Mouse (Mus musculus): ENCODE data around the gene Fgf16. TPM values are rescaled to one million over a fixed set of nuclear protein-coding genes. Genes with fewer than 3 reads are reported as not detected.
A peak's percentile ranks its signal among the peaks of the same experiment; 100 is the strongest.

Fgf16 gene
- total and polyA plus RNA-seq, 2 experiments from 2014 or later: 1.3 to 6.4 TPM

DNA sequence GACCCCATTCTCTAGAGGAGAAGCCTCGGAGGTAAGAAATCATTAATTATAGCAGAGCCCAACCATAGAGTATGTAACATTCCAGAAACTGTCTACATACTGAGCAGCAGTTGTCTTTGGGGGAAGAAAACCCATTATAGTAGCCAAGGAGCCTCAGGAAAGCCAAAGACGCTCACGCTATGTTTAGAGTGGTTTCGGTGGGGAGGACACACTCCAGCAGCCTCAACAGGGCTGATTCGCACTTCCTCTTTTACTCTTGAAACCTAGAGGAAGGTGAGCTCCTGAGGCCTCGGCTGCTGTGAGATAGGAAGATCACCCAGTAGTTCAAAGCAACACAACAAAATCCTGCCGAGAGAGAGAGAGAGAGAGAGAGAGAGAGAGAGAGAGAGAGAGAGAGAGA, 39.9 kb upstream of the Fgf16 start:
- Histone ChIP-seq H3K36me3 (replicated peaks; ENCODE audit: control insufficient read depth, insufficient read depth, low read length) (no peaks in the 10 kb centered on the region), H3K9ac (replicated peaks; ENCODE audit: low read depth, low read length) (no peak overlapping the region), H3K4me1 (ENCODE audit: control insufficient read depth, insufficient read depth) (no peaks in the 10 kb centered on the region), H3K27me3 (ENCODE audit: control insufficient read depth, insufficient read depth, low read length) (no peaks in the 10 kb centered on the region), H3K4me3 (ENCODE audit: low read depth, low read length) (no peak overlapping the region), H3K27ac (ENCODE audit: low read depth) (no peak overlapping the region), H3K4me2 (ENCODE audit: low read depth, low read length) (no peak overlapping the region), H3K9me3 (replicated peaks; ENCODE audit: control insufficient read depth, low read length) (no peaks in the 10 kb centered on the region)
- DNase-seq (ENCODE audit: low spot score) (no peak), ATAC-seq (ENCODE audit: insufficient read depth, low read depth) (no peak)
- TF ChIP-seq CTCF (IDR thresholded peaks at IDR 0.05; ENCODE audit: low read depth) (no peak), EP300 (IDR thresholded peaks at IDR 0.05; ENCODE audit: low read depth) (no peak)
- 50% methylated on average over 7 of the region's 7 CpGs for WGBS

DNA sequence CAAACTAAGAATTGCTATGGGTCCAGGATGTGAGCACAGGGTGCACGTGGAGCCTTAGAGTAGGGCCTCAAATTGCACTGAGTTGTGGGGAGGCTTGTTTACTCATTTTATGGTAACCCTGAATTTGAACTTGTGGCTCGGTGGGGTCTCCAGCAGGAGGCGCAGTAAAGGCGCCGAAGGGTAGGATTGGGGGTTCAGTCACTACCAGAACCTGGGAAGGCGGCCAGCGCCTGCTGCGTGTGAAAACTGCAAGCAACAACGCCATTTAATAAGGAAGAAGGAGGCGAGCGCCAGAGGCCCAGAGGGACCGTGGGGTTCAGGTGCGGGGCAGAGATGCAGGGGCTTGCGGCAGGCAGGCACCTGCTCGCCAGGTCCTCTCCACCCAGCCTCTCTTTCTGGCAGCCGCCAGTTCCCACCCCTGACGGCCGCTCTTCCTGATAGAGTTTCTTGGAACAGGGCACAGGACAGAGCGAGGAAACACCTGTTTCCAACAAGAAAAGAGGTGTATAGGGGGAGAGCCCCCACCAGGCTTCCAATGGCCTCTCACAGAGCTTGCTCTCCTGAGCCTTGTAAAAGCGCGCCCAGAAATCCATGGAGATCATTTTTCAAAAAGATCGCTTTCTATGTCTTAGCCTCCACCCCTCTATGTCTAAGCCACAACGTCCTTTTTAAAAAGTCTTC, 1.1 kb upstream of the Fgf16 start:
- peak overlapping the region; percentile 61 for H3K4me3 ChIP-seq (ENCODE audit: low read depth, low read length)
- H3K9ac ChIP-seq (replicated peaks; ENCODE audit: low read depth, low read length): peak overlapping the region; percentile 60; the same call in 1 of the 2 replicates
- DNase-seq (ENCODE audit: low spot score) (no peak), ATAC-seq (ENCODE audit: insufficient read depth, low read depth) (peak; percentile 8; the same call in 1 of the 2 replicates)
- WGBS: 19% methylated on average over 23 of the region's 23 CpGs
- no peaks in the 10 kb centered on the region for H3K9me3 ChIP-seq (replicated peaks; ENCODE audit: control insufficient read depth, low read length)
- H3K4me1 ChIP-seq (ENCODE audit: control insufficient read depth, insufficient read depth): no peaks in the 10 kb centered on the region
- TF ChIP-seq CTCF (IDR thresholded peaks at IDR 0.05; ENCODE audit: low read depth) (peak; percentile 21; the same call in 1 of the 2 replicates), EP300 (IDR thresholded peaks at IDR 0.05; ENCODE audit: low read depth) (no peak)
- peak overlapping the region; percentile 11; the same call in 1 of the 2 replicates for H3K27ac ChIP-seq (ENCODE audit: low read depth)
- peak overlapping the region; percentile 74 for H3K4me2 ChIP-seq (ENCODE audit: low read depth, low read length)
- H3K27me3 ChIP-seq (ENCODE audit: control insufficient read depth, insufficient read depth, low read length): 0 out of 2 replicates have a peak, but pooled peaks cover 5% of the 10 kb centered on the region
- no peaks in the 10 kb centered on the region for H3K36me3 ChIP-seq (replicated peaks; ENCODE audit: control insufficient read depth, insufficient read depth, low read length)

DNA sequence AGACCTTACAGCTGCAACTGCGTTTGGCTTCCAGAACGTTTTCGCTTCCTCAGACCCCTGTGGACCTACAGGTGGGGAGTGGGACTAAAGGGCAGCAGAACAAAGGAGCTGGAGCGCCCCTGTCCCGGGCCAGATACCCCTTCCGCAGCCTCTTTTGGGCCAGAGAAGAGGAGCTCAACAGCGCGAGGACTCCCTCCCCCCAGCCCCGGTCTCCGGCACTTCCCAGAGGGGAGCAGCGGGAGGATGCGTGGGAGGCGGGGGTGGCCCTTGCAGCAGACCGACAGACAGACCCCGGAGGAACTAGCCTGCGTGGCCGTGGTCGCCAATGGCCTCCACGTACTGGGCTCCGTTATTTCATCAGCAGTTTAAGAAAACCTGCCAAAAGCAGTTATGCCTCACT, 467 bp upstream of the Fgf16 start:
- H3K9me3 ChIP-seq (replicated peaks; ENCODE audit: control insufficient read depth, low read length): no peaks in the 10 kb centered on the region
- H3K27me3 ChIP-seq (ENCODE audit: control insufficient read depth, insufficient read depth, low read length): 0 out of 2 replicates have a peak, but pooled peaks cover 5% of the 10 kb centered on the region
- H3K4me2 ChIP-seq (ENCODE audit: low read depth, low read length): peak overlapping the region; percentile 74
- peak overlapping the region; percentile 60 for H3K9ac ChIP-seq (replicated peaks; ENCODE audit: low read depth, low read length)
- no peak for TF ChIP-seq CTCF (IDR thresholded peaks at IDR 0.05; ENCODE audit: low read depth)
- no peak for TF ChIP-seq EP300 (IDR thresholded peaks at IDR 0.05; ENCODE audit: low read depth)
- 0 out of 2 replicates have a peak overlapping the region, but pooled peaks have one; percentile 7 for H3K27ac ChIP-seq (ENCODE audit: low read depth)
- 10% methylated on average over 20 of the region's 20 CpGs for WGBS
- DNase-seq (ENCODE audit: low spot score) (no peak), ATAC-seq (ENCODE audit: insufficient read depth, low read depth) (no peak)
- H3K4me3 ChIP-seq (ENCODE audit: low read depth, low read length): peak overlapping the region; percentile 61
- no peaks in the 10 kb centered on the region for H3K36me3 ChIP-seq (replicated peaks; ENCODE audit: control insufficient read depth, insufficient read depth, low read length)
- H3K4me1 ChIP-seq (ENCODE audit: control insufficient read depth, insufficient read depth): no peaks in the 10 kb centered on the region

DNA sequence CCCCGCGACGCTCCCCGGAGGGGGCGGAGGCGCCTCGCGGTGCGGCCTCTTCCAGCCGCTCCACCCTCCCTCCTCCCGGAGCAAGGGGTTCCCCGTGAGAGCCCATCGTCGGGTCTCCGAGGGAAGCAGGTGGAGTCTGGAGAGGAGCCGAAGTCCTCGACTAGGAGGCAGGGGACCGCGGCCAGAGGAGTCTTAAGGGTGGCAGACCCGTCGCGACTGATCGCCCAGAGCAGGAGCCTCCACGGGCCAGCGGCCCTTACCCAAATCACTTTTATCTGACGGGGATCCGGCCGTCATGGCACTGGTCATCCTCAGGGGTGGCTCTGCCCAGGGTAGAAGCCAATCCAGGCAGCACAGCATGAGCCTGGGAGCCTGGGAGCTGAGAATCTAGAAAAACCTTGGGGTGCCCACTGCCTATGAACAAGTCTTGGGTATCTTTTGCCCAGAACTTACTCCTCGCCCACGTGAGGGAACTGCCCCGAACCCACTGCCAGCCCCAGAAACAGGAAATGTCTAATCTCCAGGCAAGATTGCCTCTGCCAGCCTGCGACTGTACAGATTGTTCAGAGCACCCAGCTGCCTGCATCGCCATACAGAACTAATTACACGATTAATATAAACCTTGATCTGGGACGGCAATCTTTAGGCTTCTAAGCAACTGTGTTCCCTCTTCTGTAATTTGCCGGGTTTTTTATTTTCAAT, 1.1 kb downstream of the Fgf16 start:
- ATAC-seq (ENCODE audit: insufficient read depth, low read depth): peak; percentile 32; the same call in 1 of the 2 replicates
- TF ChIP-seq CTCF (IDR thresholded peaks at IDR 0.05; ENCODE audit: low read depth) (no peak), EP300 (IDR thresholded peaks at IDR 0.05; ENCODE audit: low read depth) (no peak)
- peak overlapping the region; percentile 61 for H3K4me3 ChIP-seq (ENCODE audit: low read depth, low read length)
- H3K36me3 ChIP-seq (replicated peaks; ENCODE audit: control insufficient read depth, insufficient read depth, low read length): no peaks in the 10 kb centered on the region
- DNase-seq (ENCODE audit: low spot score): no peak
- peak overlapping the region; percentile 60 for H3K9ac ChIP-seq (replicated peaks; ENCODE audit: low read depth, low read length)
- peak overlapping the region; percentile 53 for H3K27ac ChIP-seq (ENCODE audit: low read depth)
- 23% methylated on average over 29 of the region's 36 CpGs for WGBS
- no peaks in the 10 kb centered on the region for H3K4me1 ChIP-seq (ENCODE audit: control insufficient read depth, insufficient read depth)
- H3K9me3 ChIP-seq (replicated peaks; ENCODE audit: control insufficient read depth, low read length): no peaks in the 10 kb centered on the region
- H3K4me2 ChIP-seq (ENCODE audit: low read depth, low read length): peak overlapping the region; percentile 74
- H3K27me3 ChIP-seq (ENCODE audit: control insufficient read depth, insufficient read depth, low read length): 0 out of 2 replicates have a peak, but pooled peaks cover 5% of the 10 kb centered on the region

DNA sequence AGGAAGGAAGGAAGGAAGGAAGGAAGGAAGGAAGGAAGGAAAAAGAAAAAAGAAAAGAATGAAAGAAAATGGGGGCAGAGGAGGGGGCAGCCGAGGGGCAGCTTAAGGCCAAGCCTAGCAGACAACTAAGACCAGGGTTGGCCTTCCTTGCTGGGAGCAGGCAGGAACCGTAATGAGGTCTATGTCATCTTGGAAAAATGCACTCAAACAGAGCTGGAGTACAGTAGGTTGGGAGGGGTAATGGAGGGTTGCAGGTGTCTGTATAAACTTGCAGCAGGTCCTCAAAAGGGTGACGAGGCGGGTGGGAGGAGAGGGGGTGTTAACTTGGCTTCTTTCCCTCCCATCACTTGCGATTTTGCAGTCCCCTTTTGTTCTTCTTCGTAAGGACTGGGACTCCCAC, 1.9 kb downstream of the Fgf16 start:
- no peak for TF ChIP-seq EP300 (IDR thresholded peaks at IDR 0.05; ENCODE audit: low read depth)
- no peak for TF ChIP-seq CTCF (IDR thresholded peaks at IDR 0.05; ENCODE audit: low read depth)
- DNase-seq (ENCODE audit: low spot score): no peak
- 0 out of 2 replicates have a peak, but pooled peaks cover 5% of the 10 kb centered on the region for H3K27me3 ChIP-seq (ENCODE audit: control insufficient read depth, insufficient read depth, low read length)
- no peak overlapping the region for H3K27ac ChIP-seq (ENCODE audit: low read depth)
- WGBS: 41% methylated on average over 6 of the region's 6 CpGs
- H3K9me3 ChIP-seq (replicated peaks; ENCODE audit: control insufficient read depth, low read length): no peaks in the 10 kb centered on the region
- H3K4me2 ChIP-seq (ENCODE audit: low read depth, low read length): peak overlapping the region; percentile 74; the same call in 1 of the 2 replicates
- H3K4me3 ChIP-seq (ENCODE audit: low read depth, low read length): no peak overlapping the region
- no peak for ATAC-seq (ENCODE audit: insufficient read depth, low read depth)
- H3K9ac ChIP-seq (replicated peaks; ENCODE audit: low read depth, low read length): no peak overlapping the region
- H3K36me3 ChIP-seq (replicated peaks; ENCODE audit: control insufficient read depth, insufficient read depth, low read length): no peaks in the 10 kb centered on the region
- H3K4me1 ChIP-seq (ENCODE audit: control insufficient read depth, insufficient read depth): no peaks in the 10 kb centered on the region
